Mouse (Mus musculus): ENCODE measurements around the gene Dgkg. TPM values are rescaled to one million over a fixed set of nuclear protein-coding genes. Genes with fewer than 3 reads are reported as not detected.

Dgkg gene
- polyA plus RNA-seq, 1 experiment from 2014 or later = 3.5 TPM

DNA sequence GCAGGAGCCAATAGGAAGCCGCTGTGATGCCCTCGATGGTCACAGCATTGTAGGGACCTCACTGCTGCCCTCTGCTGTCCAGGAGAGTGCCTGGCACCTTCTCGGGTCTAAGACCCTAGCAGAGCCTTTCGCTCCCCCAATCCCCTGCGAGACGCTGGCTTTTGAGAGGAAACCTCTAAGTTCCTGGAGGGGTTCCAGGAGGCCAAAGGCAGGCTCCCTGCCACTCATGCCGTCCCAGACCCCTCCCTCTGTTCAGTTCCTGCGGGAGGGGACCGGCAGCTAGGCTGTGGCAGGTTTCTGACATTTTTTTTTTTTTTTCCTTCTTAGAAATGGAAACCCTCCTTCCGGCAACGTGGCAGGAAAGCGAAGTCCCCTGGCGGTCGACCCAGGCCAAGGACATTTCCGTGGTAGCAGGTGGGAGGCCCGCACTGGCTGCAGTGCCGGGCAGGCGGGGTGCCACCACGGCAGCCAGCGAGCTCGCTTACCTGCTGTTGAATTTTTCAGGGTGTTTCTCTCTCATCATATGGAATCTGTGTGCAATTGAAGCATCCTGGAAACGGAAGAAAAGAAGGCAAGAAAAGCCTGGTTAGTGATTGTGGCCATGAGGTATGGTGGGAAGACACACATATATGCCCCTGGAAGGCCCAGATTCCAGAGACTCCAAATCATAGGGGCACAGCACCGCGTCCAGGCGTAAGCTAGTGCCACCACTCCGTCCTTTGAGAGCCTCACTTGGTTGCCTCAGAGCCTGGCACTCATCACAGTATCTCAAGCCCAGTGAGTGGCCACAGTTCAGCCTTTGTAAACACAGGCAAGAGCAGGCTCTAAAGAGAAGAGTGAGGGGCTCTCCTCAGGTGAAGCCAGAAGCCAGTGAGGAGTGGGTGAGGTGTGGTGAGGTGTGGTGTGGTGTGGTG, 108.6 kb downstream of the Dgkg start:
- no peaks in the 10 kb centered on the region for H3K36me3 ChIP-seq (ENCODE audit: control insufficient read depth, insufficient read depth)
- peak overlapping the region; percentile 85 for H3K27ac ChIP-seq (ENCODE audit: low read depth, low read length)
- H3K9ac ChIP-seq (ENCODE audit: low read depth, low read length) = peak overlapping the region; percentile 61
- peak overlapping the region; percentile 41 for H3K4me3 ChIP-seq (ENCODE audit: low read depth, low read length)
- H3K4me1 ChIP-seq (replicated peaks; ENCODE audit: control insufficient read depth, insufficient read depth, low read length) = no peaks in the 10 kb centered on the region
- H3K27me3 ChIP-seq (replicated peaks; ENCODE audit: control insufficient read depth, insufficient read depth, low read length) = no peaks in the 10 kb centered on the region
- no peaks in the 10 kb centered on the region for H3K9me3 ChIP-seq (ENCODE audit: control insufficient read depth)
- WGBS = 8% methylated on average over 26 of the region's 26 CpGs
- peak; percentile 91 for TF ChIP-seq CTCF (IDR thresholded peaks at IDR 0.05; ENCODE audit: low read depth)
- ATAC-seq = peak; percentile 83
- H3K4me2 ChIP-seq (replicated peaks; ENCODE audit: low read depth) = peak overlapping the region; percentile 83

DNA sequence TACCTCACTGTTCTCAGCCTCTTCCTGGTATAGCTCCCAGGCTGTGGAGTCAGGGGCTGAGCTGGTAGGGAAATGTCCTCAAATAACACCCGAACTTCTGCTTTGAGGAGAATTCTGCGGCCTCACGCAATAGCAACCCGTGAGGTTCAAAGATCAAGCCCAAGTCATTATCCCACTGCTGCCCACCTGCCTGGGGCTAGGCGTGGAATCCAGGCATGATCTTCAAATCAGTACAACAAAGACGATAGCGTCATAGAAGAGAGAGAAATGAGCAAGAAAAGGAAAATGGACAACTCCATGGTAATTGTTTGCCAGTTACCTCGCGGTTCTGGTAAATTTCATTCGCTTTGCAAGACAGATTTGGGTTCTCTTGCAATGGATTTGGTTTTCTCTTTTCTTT, 109.3 kb downstream of the Dgkg start:
- peak overlapping the region; percentile 41 for H3K4me3 ChIP-seq (ENCODE audit: low read depth, low read length)

DNA sequence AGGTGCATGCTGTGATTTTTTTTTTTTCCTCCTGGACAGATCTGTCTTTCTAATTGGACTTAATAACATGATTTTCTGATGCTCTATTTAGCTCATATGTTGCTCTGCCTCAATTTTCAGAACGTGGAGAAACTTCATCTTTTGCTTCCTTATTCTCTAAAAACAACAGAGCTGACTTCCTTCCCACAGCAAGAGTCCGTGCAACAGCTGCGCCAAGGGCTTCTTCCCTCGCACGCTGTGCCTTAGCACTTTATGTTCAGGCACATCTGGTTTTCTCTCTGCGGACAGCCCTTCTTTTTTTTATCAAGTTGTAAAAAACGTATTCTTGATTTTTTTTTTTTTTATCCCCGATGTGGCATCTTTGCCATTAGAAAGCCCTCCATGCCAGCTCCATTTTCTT, 111.2 kb downstream of the Dgkg start:
- no peaks in the 10 kb centered on the region for H3K4me1 ChIP-seq (replicated peaks; ENCODE audit: control insufficient read depth, insufficient read depth, low read length)
- ATAC-seq = no peak
- TF ChIP-seq CTCF (IDR thresholded peaks at IDR 0.05; ENCODE audit: low read depth) = no peak
- H3K4me3 ChIP-seq (ENCODE audit: low read depth, low read length) = no peak overlapping the region
- no peaks in the 10 kb centered on the region for H3K9me3 ChIP-seq (ENCODE audit: control insufficient read depth)
- 68% methylated on average over 8 of the region's 8 CpGs for WGBS
- H3K36me3 ChIP-seq (ENCODE audit: control insufficient read depth, insufficient read depth) = no peaks in the 10 kb centered on the region
- no peak overlapping the region for H3K4me2 ChIP-seq (replicated peaks; ENCODE audit: low read depth)
- no peak overlapping the region for H3K27ac ChIP-seq (ENCODE audit: low read depth, low read length)
- no peak overlapping the region for H3K9ac ChIP-seq (ENCODE audit: low read depth, low read length)
- H3K27me3 ChIP-seq (replicated peaks; ENCODE audit: control insufficient read depth, insufficient read depth, low read length) = no peaks in the 10 kb centered on the region

More for the DNA sequence above, 109.3 kb downstream of the Dgkg start:
- Histone ChIP-seq H3K27me3 (replicated peaks; ENCODE audit: control insufficient read depth, insufficient read depth, low read length) (no peaks in the 10 kb centered on the region), H3K9me3 (ENCODE audit: control insufficient read depth) (no peaks in the 10 kb centered on the region), H3K4me1 (replicated peaks; ENCODE audit: control insufficient read depth, insufficient read depth, low read length) (no peaks in the 10 kb centered on the region), H3K9ac (ENCODE audit: low read depth, low read length) (peak overlapping the region; percentile 61), H3K4me2 (replicated peaks; ENCODE audit: low read depth) (peak overlapping the region; percentile 83), H3K27ac (ENCODE audit: low read depth, low read length) (no peak overlapping the region; the same call in 1 of the 2 replicates), H3K36me3 (ENCODE audit: control insufficient read depth, insufficient read depth) (no peaks in the 10 kb centered on the region)
- WGBS = 52% methylated on average over 10 of the region's 10 CpGs
- TF ChIP-seq CTCF (IDR thresholded peaks at IDR 0.05; ENCODE audit: low read depth) = no peak
- ATAC-seq = peak; percentile 23; the same call in 1 of the 2 replicates

DNA sequence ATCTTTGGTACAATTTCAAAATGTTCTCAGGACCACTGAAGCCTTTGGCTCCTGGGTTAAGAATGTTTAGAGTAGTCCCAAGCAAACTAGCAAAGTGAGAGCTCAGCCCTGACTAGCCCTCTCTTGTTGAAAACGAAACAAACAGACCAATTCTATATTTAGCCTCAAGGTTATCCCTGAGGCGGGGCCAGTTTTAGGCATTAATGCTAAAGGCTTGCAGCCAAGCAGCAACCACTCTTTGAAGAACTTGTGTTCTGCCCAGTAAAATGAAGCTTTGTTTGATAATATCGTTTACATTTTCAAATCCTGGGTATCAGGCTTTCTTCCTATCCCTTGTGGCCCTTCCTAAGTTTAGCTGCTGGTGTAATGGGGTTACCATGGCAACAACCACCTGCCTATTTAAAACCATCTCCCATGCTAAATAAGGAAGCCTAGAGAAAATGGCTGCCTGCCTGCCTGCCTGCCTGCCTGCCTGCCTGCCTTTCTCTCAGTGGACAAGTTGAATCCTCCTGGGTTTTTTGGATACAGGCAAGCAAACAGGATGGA, 111.9 kb downstream of the Dgkg start:
- Histone ChIP-seq H3K9me3 (ENCODE audit: control insufficient read depth) (no peaks in the 10 kb centered on the region), H3K4me1 (replicated peaks; ENCODE audit: control insufficient read depth, insufficient read depth, low read length) (no peaks in the 10 kb centered on the region), H3K27me3 (replicated peaks; ENCODE audit: control insufficient read depth, insufficient read depth, low read length) (no peaks in the 10 kb centered on the region), H3K9ac (ENCODE audit: low read depth, low read length) (no peak overlapping the region), H3K4me2 (replicated peaks; ENCODE audit: low read depth) (no peak overlapping the region), H3K36me3 (ENCODE audit: control insufficient read depth, insufficient read depth) (no peaks in the 10 kb centered on the region), H3K27ac (ENCODE audit: low read depth, low read length) (no peak overlapping the region), H3K4me3 (ENCODE audit: low read depth, low read length) (no peak overlapping the region)
- 13% methylated on average over 3 of the region's 3 CpGs for WGBS
- no peak for TF ChIP-seq CTCF (IDR thresholded peaks at IDR 0.05; ENCODE audit: low read depth)
- ATAC-seq = no peak

DNA sequence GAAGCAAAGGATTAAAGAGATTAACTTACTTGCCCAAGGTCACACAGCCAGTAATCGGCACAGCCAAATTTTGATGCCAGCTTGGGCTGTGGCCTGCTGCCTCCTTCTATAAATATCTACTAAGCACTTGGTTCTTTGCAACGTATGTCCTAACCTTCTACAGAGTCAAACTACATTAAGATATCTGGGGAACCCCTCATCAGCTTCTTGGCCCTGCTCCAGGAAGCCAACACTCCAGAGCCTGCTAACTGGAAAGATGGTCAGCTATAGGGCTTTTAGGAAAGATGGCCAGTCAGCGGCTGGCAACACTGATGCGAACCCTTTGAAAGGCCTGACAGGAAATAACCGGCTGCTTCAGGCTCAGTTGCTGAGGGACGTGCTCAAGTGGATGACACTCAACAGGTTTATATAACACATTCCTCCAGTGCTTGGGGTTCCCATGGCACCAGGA, 114.3 kb downstream of the Dgkg start:
- no peak for ATAC-seq
- Histone ChIP-seq H3K4me3 (ENCODE audit: low read depth, low read length) (no peak overlapping the region), H3K36me3 (ENCODE audit: control insufficient read depth, insufficient read depth) (no peaks in the 10 kb centered on the region), H3K9me3 (ENCODE audit: control insufficient read depth) (no peaks in the 10 kb centered on the region), H3K4me2 (replicated peaks; ENCODE audit: low read depth) (no peak overlapping the region), H3K4me1 (replicated peaks; ENCODE audit: control insufficient read depth, insufficient read depth, low read length) (no peaks in the 10 kb centered on the region), H3K27ac (ENCODE audit: low read depth, low read length) (no peak overlapping the region), H3K9ac (ENCODE audit: low read depth, low read length) (no peak overlapping the region), H3K27me3 (replicated peaks; ENCODE audit: control insufficient read depth, insufficient read depth, low read length) (no peaks in the 10 kb centered on the region)
- 56% methylated on average over 6 of the region's 6 CpGs for WGBS
- TF ChIP-seq CTCF (IDR thresholded peaks at IDR 0.05; ENCODE audit: low read depth) = no peak

DNA sequence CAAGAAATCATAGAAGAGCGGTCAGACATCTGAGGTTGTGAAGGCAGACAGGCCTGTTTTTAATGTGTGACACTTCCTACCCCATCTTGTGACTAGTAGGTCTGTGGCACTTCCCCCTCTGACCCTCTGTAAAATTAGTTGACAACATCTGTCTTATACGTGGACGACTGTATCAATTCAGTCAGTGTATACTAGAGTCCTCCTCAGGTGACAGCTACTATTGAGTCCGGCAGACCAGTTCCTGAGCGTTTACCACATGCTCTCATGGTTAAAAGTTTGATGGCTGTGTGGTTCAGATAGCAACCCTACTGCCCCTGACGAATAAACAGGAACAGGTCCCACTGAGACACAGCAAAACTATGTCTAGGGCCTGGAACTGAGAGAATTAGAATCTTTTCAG, 117.7 kb downstream of the Dgkg start:
- H3K36me3 ChIP-seq (ENCODE audit: control insufficient read depth, insufficient read depth) = no peaks in the 10 kb centered on the region
- H3K27me3 ChIP-seq (replicated peaks; ENCODE audit: control insufficient read depth, insufficient read depth, low read length) = no peaks in the 10 kb centered on the region
- H3K4me1 ChIP-seq (replicated peaks; ENCODE audit: control insufficient read depth, insufficient read depth, low read length) = no peaks in the 10 kb centered on the region
- H3K4me2 ChIP-seq (replicated peaks; ENCODE audit: low read depth) = no peak overlapping the region
- no peak overlapping the region for H3K27ac ChIP-seq (ENCODE audit: low read depth, low read length)
- H3K4me3 ChIP-seq (ENCODE audit: low read depth, low read length) = no peak overlapping the region
- H3K9me3 ChIP-seq (ENCODE audit: control insufficient read depth) = no peaks in the 10 kb centered on the region
- H3K9ac ChIP-seq (ENCODE audit: low read depth, low read length) = no peak overlapping the region
- no peak for TF ChIP-seq CTCF (IDR thresholded peaks at IDR 0.05; ENCODE audit: low read depth)
- 78% methylated on average over 6 of the region's 6 CpGs for WGBS
- ATAC-seq = no peak

All from intestine, postnatal 0 days (tissue).